Mouse (Mus musculus) kidney, adult 2 months (tissue): ENCODE measurements around the gene Ahsa2. TPM values are rescaled to one million over a fixed set of nuclear protein-coding genes. Genes with fewer than 3 reads are reported as not detected.
A peak's percentile ranks its signal among the peaks of the same experiment; 100 is the strongest.
"Not testable (repeated sequence)": the region's sequence is repeated elsewhere in the genome, so short reads cannot be mapped to it uniquely, and the experiment has no call there.

Experiments
- DNase-seq: peaks from one replicate; pipeline ENCODE4 v3.0.0; 2021
- H3K27ac ChIP-seq: fragments of 200-500 bp; 2 replicates; pipeline ENCODE4 v1.5.1; 2012; ENCODE audit warnings: low read depth, low read length, control low read depth, inconsistent platforms; ENCODE audit not compliant: insufficient read depth
- H3K27me3 ChIP-seq: fragments of 200-500 bp; replicated peaks from 2 replicates; pipeline ENCODE4 v1.6.1; 2012; ENCODE audit warnings: mild to moderate bottlenecking, moderate library complexity, low read length, inconsistent platforms; ENCODE audit not compliant: control insufficient read depth, insufficient read depth
- H3K36me3 ChIP-seq: fragments of 200-500 bp; 2 replicates; pipeline ENCODE4 v1.6.1; 2012; ENCODE audit warnings: mild to moderate bottlenecking, moderate library complexity, low read length, inconsistent platforms; ENCODE audit not compliant: control insufficient read depth, insufficient read depth
- H3K4me1 ChIP-seq: fragments of 200-500 bp; 2 replicates; pipeline ENCODE4 v1.6.1; 2011; ENCODE audit warnings: low read length; ENCODE audit not compliant: control insufficient read depth, insufficient read depth
- H3K4me3 ChIP-seq: fragments of 200-500 bp; 2 replicates; pipeline ENCODE4 v1.5.1; 2011; ENCODE audit warnings: mild to moderate bottlenecking, low read depth, low read length, control low read depth; ENCODE audit not compliant: insufficient read depth
- CTCF ChIP-seq: fragments of 200-500 bp; conservative IDR thresholded peaks from 2 replicates; pipeline ENCODE4 v1.5.1; 2011; ENCODE audit warnings: low read depth, mild to moderate bottlenecking, control low read depth, low read length, moderate library complexity, mixed read lengths; ENCODE audit not compliant: insufficient read depth, insufficient read length
- POLR2A ChIP-seq: fragments of 200-500 bp; IDR thresholded peaks from one replicate; pipeline ENCODE4 v1.6.1; 2011; ENCODE audit warnings: low read depth, low read length, control low read depth
- whole genome bisulfite sequencing: fragments of 180-500 bp; shearing (Covaris S2); methylation state at CpG from one replicate; pipeline ENCODE4 v1.1.7; 2018; 5-methylcytosine and 5-hydroxymethylcytosine counted together
- polyA plus RNA-seq: library from polyadenylated mRNA; depleted of rRNA; stranded (reverse); fragments of >200 nt; gene quantifications from 2 replicates; pipeline ENCODE4 v1.2.3, GENCODE M21; 2012; rRNA removed

The Ahsa2 gene
- 6.2 and 10.5 TPM in 2 replicates for polyA plus RNA-seq

- peak; percentile 98 for DNase-seq
- WGBS = 2% methylated on average over 62 of the region's 66 CpGs
- no peaks in the 10 kb centered on the region for H3K36me3 ChIP-seq
Measured at GRCm38 (mm10) chr11:23497718-23498509, at the start of gene Ahsa2. Ahsa2 (minus strand) TSS chr11:23498030.

GRCm38 (mm10) chr11:23537446-23537845, 39.6 kb upstream of the Ahsa2 start:
- WGBS = 80% methylated on average over 2 of the region's 2 CpGs
- Histone ChIP-seq H3K4me3 (no peak overlapping the region), H3K4me1 (no peaks in the 10 kb centered on the region), H3K27me3 (no peaks in the 10 kb centered on the region), H3K27ac (no peak overlapping the region), H3K36me3 (no peaks in the 10 kb centered on the region)
- TF ChIP-seq POLR2A = no peak
- no peak for DNase-seq

More at GRCm38 (mm10) chr11:23497718-23498509, at the start of gene Ahsa2:
- Histone ChIP-seq H3K27ac (peak within 1 kb of the TSS; percentile 55), H3K27me3 (no peaks in the 10 kb centered on the region), H3K4me1 (peaks cover 8% of the 10 kb centered on the region), H3K4me3 (peak within 1 kb of the TSS; percentile 88)
- no peak for TF ChIP-seq CTCF
- TF ChIP-seq POLR2A = no peak

GRCm38 (mm10) chr11:23520473-23521205, 22.8 kb upstream of the Ahsa2 start, which contains the start of gene 1700093K21Rik:
1700093K21Rik (minus strand) TSS chr11:23521155.
- Histone ChIP-seq H3K27ac (no peak within 1 kb of the TSS), H3K4me3 (no peak within 1 kb of the TSS), H3K4me1 (no peaks in the 10 kb centered on the region), H3K27me3 (no peaks in the 10 kb centered on the region), H3K36me3 (no peaks in the 10 kb centered on the region)
- DNase-seq = no peak
- 62% methylated on average over 5 of the region's 5 CpGs for WGBS
- TF ChIP-seq POLR2A = no peak
- no peak for TF ChIP-seq CTCF

- TF ChIP-seq CTCF = no peak
- no peak for TF ChIP-seq POLR2A
- no peaks in the 10 kb centered on the region for H3K4me1 ChIP-seq
- WGBS = 78% methylated on average over 3 of the region's 3 CpGs
- no peak overlapping the region for H3K27ac ChIP-seq
- no peaks in the 10 kb centered on the region for H3K27me3 ChIP-seq
- DNase-seq = peak; percentile 27
- no peak overlapping the region for H3K4me3 ChIP-seq
- no peaks in the 10 kb centered on the region for H3K36me3 ChIP-seq
Measured at GRCm38 (mm10) chr11:23518981-23519380, 21.2 kb upstream of the Ahsa2 start.

- Histone ChIP-seq H3K36me3 (no peaks in the 10 kb centered on the region), H3K4me3 (no peak overlapping the region), H3K27me3 (no peaks in the 10 kb centered on the region), H3K27ac (no peak overlapping the region), H3K4me1 (no peaks in the 10 kb centered on the region)
- DNase-seq = no peak
- no peak for TF ChIP-seq POLR2A
- TF ChIP-seq CTCF = no peak
- 83% methylated on average over 2 of the region's 2 CpGs for WGBS
Measured at GRCm38 (mm10) chr11:23515315-23515714, 17.5 kb upstream of the Ahsa2 start.

GRCm38 (mm10) chr11:23514785-23515184, 17.0 kb upstream of the Ahsa2 start:
- not testable (repeated sequence) for H3K27me3 ChIP-seq, H3K4me3 ChIP-seq, DNase-seq, H3K27ac ChIP-seq, H3K36me3 ChIP-seq, H3K4me1 ChIP-seq
- WGBS = 54% methylated on average over 4 of the region's 4 CpGs

- H3K27ac ChIP-seq, H3K4me1 ChIP-seq, H3K4me3 ChIP-seq, H3K36me3 ChIP-seq, DNase-seq, H3K27me3 ChIP-seq: not testable (repeated sequence)
- WGBS = 67% methylated on average over 5 of the region's 5 CpGs
Measured at GRCm38 (mm10) chr11:23504801-23505200, 7.0 kb upstream of the Ahsa2 start.

GRCm38 (mm10) chr11:23498609-23499008, 779 bp upstream of the Ahsa2 start:
- Histone ChIP-seq H3K4me1 (peaks cover 8% of the 10 kb centered on the region), H3K27ac (no peak overlapping the region), H3K4me3 (no peak overlapping the region), H3K36me3 (no peaks in the 10 kb centered on the region), H3K27me3 (no peaks in the 10 kb centered on the region)
- no peak for TF ChIP-seq CTCF
- no peak for TF ChIP-seq POLR2A
- DNase-seq = no peak
- WGBS = 61% methylated on average over 5 of the region's 5 CpGs
